Mouse (Mus musculus) large intestine, adult 2 months (tissue): ENCODE results near the gene Prkag2. TPM values are rescaled to one million over a fixed set of nuclear protein-coding genes. Genes with fewer than 3 reads are reported as not detected.
A peak's percentile ranks its signal among the peaks of the same experiment; 100 is the strongest.

ENCODE experiments used
- DNase-seq: peaks from one replicate; pipeline ENCODE4 v3.0.0-alpha.2; 2012; ENCODE audit warnings: low read depth, low spot score
- WGBS: fragments of 180-500 bp; shearing (Covaris S2); methylation state at CpG from one replicate; pipeline ENCODE4 v1.1.7; 2018; 5-methylcytosine and 5-hydroxymethylcytosine counted together
- polyA plus RNA-seq: library from polyadenylated mRNA; depleted of rRNA; stranded (reverse); fragments of >200 nt; gene quantifications from 2 replicates; pipeline ENCODE4 v1.2.3, GENCODE M21; 2012

Prkag2 gene
- polyA plus RNA-seq, 1 experiment, result 21.1 TPM

GRCm38 (mm10) chr5:25055288-25055687 lies 45.2 kb downstream of the Prkag2 start:
- no peak for DNase-seq
- WGBS, result 67% methylated on average over 4 of the region's 4 CpGs

- DNase-seq, result no peak
- 66% methylated on average over 7 of the region's 7 CpGs for WGBS
These were observed 46.3 kb downstream of the Prkag2 start for GRCm38 (mm10) chr5:25053971-25054658.

GRCm38 (mm10) chr5:25050827-25051226 lies 49.6 kb downstream of the Prkag2 start:
- DNase-seq, result no peak
- 71% methylated on average over 8 of the region's 8 CpGs for WGBS

- WGBS, result 72% methylated on average over 1 of the region's 1 CpGs
- no peak for DNase-seq
These were observed 52.8 kb downstream of the Prkag2 start for GRCm38 (mm10) chr5:25047670-25048069.

GRCm38 (mm10) chr5:25046762-25047161 lies 53.7 kb downstream of the Prkag2 start:
- DNase-seq, result no peak
- WGBS, result 84% methylated on average over 3 of the region's 3 CpGs

- WGBS, result 93% methylated on average over 2 of the region's 2 CpGs
These were observed 56.4 kb downstream of the Prkag2 start for GRCm38 (mm10) chr5:25044007-25044406.

GRCm38 (mm10) chr5:25041947-25042346 lies 58.5 kb downstream of the Prkag2 start:
- 50% methylated on average over 1 of the region's 1 CpGs for WGBS
- DNase-seq, result no peak

More at GRCm38 (mm10) chr5:25044007-25044406, 56.4 kb downstream of the Prkag2 start:
- no peak for DNase-seq

- 61% methylated on average over 5 of the region's 5 CpGs for whole genome bisulfite sequencing
- no peak for DNase-seq
These were observed 59.1 kb downstream of the Prkag2 start for GRCm38 (mm10) chr5:25041307-25041706.

- 78% methylated on average over 7 of the region's 7 CpGs for WGBS
These were observed 59.5 kb downstream of the Prkag2 start for GRCm38 (mm10) chr5:25040903-25041302.

GRCm38 (mm10) chr5:25038827-25039226 lies 61.6 kb downstream of the Prkag2 start:
- 94% methylated on average over 2 of the region's 2 CpGs for WGBS
- DNase-seq, result no peak

More at GRCm38 (mm10) chr5:25040903-25041302, 59.5 kb downstream of the Prkag2 start:
- DNase-seq, result no peak

GRCm38 (mm10) chr5:25035391-25035790 lies 65.1 kb downstream of the Prkag2 start:
- WGBS, result 57% methylated on average over 3 of the region's 3 CpGs

GRCm38 (mm10) chr5:25031456-25031856 lies 69.0 kb downstream of the Prkag2 start:
- WGBS, result 73% methylated on average over 4 of the region's 4 CpGs
- DNase-seq, result no peak

More at GRCm38 (mm10) chr5:25035391-25035790, 65.1 kb downstream of the Prkag2 start:
- DNase-seq, result no peak

- WGBS, result 88% methylated on average over 11 of the region's 11 CpGs
- DNase-seq, result no peak
These were observed 69.4 kb downstream of the Prkag2 start for GRCm38 (mm10) chr5:25031037-25031436.

- DNase-seq, result no peak
These were observed 70.2 kb downstream of the Prkag2 start for GRCm38 (mm10) chr5:25030276-25030681.

GRCm38 (mm10) chr5:25027673-25028072 lies 72.8 kb downstream of the Prkag2 start:
- WGBS, result 64% methylated on average over 4 of the region's 4 CpGs
- no peak for DNase-seq

More at GRCm38 (mm10) chr5:25030276-25030681, 70.2 kb downstream of the Prkag2 start:
- WGBS, result 37% methylated on average over 3 of the region's 3 CpGs

GRCm38 (mm10) chr5:25025309-25026019 lies 75.0 kb downstream of the Prkag2 start:
- no peak for DNase-seq
- WGBS, result 52% methylated on average over 12 of the region's 12 CpGs

GRCm38 (mm10) chr5:25022904-25023303 lies 77.5 kb downstream of the Prkag2 start:
- WGBS, result 42% methylated on average over 4 of the region's 4 CpGs
- no peak for DNase-seq

GRCm38 (mm10) chr5:25019221-25019620 lies 81.2 kb downstream of the Prkag2 start:
- DNase-seq, result no peak
- WGBS, result 61% methylated on average over 6 of the region's 6 CpGs

GRCm38 (mm10) chr5:25012134-25012533 lies 88.3 kb downstream of the Prkag2 start:
- no peak for DNase-seq
- WGBS, result 76% methylated on average over 4 of the region's 4 CpGs

- 10% methylated on average over 8 of the region's 8 CpGs for WGBS
- peak; percentile 80 for DNase-seq
These were observed 89.4 kb downstream of the Prkag2 start for GRCm38 (mm10) chr5:25011019-25011485.

- DNase-seq, result peak; percentile 52
- 6% methylated on average over 9 of the region's 9 CpGs for WGBS
These were observed 90.0 kb downstream of the Prkag2 start for GRCm38 (mm10) chr5:25010438-25010892.
